Mouse (Mus musculus): Measurements from ENCODE around the gene Zfp541. TPM values are rescaled to one million over a fixed set of nuclear protein-coding genes. Genes with fewer than 3 reads are reported as not detected.
A peak's percentile ranks its signal among the peaks of the same experiment; 100 is the strongest.

Zfp541 gene
- not detected for polyA plus RNA-seq (2017; shearing (Covaris generic))

GRCm38 (mm10) chr7:16061219-16062098 lies at the start of gene Zfp541:
TSS of gene Zfp541 (plus strand) at chr7:16061814.
- ATAC-seq: no peak

DNA sequence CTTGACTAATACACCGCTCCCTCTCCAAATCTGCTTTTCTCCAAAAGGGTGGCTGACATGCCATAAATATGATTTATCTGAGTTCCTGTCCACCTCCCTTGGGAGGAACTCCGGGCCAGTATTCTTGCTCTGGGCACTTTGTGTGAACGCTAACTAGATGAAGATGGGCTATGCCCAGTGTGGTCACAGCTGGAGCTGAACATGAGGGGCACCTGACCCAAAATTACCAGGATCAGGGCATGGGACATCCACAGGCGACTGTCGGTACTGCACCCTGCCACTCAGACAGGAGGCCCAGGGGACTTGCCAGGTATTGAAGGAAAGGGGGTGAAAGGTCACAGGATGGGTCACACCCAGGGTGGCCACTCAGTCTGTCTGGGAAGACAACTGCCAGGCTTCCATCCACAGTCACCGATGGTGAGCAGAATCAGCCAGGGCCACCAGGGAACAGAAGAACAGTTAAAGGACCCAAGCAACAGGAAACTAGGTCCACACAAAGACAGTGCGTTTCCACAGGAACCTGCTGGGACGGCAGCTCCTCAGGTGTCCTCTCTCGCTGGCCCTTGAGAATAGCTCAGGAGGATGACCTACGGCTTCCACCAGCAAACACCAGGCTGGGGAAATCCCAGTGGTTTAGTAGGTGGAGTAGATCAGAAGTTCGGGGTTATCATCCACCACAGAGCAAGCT lies 48.9 kb upstream of the Zfp541 start:
- peak; percentile 56 for ATAC-seq

GRCm38 (mm10) chr7:16013722-16014275 lies 47.8 kb upstream of the Zfp541 start:
- ATAC-seq: no peak

- ATAC-seq: no peak
Observed at GRCm38 (mm10) chr7:16014521-16015175, 47.0 kb upstream of the Zfp541 start.

DNA sequence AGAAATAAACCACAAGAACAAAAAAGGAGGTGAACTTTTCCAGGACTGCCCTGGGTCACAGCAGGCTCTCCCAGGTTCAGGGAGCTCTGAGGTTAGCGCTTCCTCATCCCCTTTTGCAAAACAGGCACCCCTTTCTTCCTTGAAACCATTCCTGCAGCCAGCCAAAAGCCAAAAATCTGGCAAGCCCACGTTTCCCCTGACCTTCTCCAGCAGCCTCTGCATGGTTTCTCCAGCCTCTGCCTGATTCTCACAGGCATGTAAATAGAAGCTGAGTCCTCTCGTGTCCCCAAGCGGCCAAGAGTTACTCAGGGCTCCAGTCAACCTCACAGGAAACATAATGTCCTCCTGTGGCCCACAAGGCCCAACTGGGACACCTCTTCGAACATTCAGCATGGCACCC lies 46.2 kb upstream of the Zfp541 start:
- ATAC-seq: no peak

- ATAC-seq: peak; percentile 97
Observed at GRCm38 (mm10) chr7:16018016-16018810, 43.4 kb upstream of the Zfp541 start.

DNA sequence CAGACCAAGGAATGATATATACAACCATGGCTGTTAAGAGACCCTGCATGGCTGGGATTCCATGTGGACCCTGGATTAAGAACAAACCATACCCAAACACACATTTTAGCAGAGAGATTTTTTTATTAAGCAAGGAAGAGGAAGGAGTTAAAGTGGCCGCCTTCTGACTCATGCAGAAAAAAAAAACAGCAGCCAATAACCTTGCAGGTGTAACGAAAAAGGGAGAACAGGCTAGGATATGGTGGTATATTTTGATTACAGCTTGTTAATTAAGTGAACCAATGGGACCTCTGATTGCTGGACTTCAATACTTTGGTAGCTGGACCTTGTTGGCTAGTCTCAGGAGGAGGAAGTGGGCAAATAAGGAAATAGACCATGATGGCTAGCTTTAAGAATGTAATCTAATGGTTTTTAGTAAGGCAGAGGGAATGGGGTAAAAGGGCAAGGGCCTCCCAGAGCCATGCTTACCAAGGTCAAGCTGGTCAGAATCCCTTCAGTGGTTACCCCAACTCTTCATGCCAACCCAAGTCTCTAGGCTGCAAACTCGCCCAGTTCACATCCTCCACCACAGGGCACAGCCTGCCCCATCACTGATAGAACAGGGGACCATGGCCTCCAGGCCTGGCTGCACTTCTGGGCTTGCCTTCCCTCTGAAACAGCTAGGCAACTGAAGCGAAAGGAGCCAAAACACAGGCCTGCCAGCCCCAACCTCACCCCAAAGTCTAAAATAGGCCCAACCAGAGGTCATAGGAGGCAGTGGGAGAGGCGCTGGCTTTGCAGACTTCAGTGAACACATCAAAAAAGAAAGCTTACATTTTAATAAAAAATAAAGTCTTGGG lies 42.1 kb upstream of the Zfp541 start:
- no peak for ATAC-seq

DNA sequence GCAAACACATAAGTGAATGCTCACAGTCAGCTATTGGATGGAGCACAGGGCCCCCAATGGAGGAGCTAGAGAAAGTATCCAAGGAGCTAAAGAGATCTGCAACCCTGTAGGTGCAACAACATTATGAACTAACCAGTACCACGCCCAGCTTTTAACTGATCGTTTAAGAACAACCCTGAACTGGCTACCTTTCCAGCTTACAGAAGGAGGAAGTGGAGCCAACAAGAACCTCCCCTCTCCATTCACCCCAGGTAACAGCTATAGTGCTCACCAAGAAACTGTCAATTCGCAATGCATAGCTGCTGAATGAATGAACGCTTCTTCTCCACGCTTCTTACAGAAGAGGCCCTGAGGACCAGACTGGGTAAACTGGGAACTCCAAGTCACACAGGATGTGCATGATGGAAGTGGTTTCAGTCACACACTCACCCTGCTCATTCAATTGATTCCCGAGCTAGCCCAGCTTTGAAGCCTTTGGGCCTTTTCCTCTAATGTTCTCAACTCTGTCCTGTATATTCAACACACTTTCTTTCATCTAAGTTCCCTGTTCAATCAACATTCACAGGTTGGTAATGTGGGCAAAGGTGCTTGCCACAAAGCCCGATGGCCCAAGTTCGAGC lies 36.9 kb upstream of the Zfp541 start:
- ATAC-seq: no peak

- ATAC-seq: no peak
Observed at GRCm38 (mm10) chr7:16028102-16028927, 33.3 kb upstream of the Zfp541 start.

DNA sequence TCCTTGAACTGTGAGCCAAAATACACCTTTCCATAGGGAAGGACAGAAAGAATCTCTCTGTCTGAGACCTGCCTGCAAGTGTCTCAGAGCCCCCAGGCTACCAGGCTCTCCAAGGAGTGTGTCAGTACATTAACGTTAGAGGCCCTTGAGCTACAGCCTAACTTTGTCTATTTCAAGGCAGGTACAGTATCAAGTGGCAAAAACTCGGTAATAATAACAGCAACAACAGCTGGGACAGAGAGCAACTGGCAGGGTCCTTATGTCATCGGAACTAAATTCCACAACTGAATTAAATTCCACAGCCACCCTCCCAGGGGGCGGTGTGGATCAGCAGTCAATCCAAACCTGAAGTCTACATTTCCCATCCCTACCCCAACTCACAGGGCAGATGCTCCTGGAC lies 30.5 kb upstream of the Zfp541 start:
- no peak for ATAC-seq

GRCm38 (mm10) chr7:16033059-16033458 lies 28.6 kb upstream of the Zfp541 start:
- no peak for ATAC-seq

DNA sequence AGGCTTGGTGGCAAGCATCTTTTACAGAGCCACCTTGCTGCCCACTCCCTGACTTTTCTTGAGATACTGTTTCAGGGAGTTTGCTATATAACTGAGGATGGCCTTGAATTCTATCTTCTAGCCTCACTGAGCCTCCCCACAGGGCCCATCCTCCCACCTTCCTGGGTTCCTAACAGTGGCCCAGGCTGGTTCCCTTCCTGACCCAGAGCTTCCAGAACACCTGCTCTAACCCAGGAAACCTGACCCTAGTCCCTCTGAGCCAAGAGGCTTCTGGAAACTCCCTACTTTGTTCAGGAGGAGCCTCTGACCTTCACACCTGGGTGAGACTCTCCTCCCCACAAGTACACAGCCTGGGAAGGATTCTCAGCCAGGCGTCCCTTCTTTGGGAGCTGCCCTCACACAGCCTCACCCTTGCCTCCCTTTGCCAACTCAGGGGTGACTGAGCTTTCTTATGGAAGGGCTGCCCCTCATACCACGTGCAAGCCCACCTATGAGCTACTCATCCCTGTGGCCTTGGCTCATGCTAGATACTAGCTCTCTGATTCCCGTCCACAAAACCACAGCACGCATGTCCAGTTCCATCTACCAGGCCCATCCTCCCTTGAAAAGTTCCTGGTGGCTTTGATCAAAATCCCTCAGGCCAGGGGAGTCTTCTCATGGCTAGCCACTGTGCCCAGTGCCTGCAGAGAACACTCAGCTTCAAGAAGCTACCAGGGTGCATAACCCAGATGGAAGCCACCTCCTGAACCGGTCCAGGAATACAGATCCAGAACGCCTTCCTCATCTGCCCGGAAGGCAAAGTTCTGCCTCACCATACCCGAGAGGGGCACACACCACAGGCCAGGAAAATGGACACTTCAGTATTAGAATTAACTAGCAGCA lies 27.8 kb upstream of the Zfp541 start:
- no peak for ATAC-seq

DNA sequence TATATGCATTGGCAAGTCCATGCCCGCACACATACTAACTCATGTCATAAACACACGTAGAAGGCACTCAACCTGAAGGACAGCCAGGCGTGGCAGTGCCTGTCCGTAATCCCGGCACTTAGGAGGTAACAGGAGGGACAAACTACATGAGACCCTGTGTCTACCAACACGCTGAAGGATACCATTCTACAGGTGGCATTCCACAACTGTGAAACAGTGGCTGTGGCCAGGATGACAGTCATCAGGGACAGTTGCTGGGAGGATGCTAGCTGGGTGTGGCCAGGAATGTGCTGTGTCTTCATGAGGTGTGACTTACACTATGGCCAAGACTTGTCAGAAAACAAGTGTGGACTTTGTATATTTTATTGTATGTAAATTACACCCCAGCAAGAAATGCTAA lies 24.6 kb upstream of the Zfp541 start:
- no peak for ATAC-seq

DNA sequence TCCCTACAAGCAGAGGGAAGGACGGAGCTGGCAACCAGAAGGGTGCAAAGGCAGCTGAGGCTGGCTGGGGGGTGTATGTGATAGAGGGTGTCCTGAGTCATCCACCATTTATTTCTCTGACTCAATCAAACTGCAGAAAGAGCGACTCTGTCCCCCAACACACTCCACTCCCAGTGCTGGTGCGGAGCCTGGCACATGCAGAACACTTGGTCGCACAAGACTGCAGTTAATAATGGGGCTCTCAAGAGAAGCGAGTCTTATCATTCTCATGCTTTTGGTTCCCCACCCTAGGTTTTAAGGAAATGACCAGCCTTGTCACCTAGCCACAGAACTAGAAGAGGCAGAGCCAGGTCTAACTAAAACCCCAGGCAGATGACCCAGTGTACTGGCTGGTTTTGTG lies 22.3 kb upstream of the Zfp541 start:
- no peak for ATAC-seq

DNA sequence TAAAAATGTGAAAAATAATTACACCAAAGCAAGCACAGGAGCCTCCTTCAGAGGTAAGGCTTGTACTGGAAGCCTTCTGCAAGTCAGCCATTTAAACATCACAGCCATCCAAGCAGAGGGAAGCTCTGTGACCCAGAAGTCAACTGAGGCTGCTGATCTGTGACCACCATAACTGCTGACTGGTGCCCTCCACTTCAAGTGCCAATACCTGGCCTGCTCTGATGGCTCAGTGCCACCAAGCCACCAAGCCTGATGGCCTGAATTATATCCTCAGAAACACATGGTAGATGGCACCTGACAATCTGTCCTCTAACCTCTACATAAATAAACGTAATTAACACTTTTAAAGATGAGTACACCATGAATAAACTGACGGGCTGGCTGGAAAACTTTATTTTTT lies 20.4 kb upstream of the Zfp541 start:
- no peak for ATAC-seq

GRCm38 (mm10) chr7:16042850-16043775 lies 18.5 kb upstream of the Zfp541 start:
- ATAC-seq: no peak

DNA sequence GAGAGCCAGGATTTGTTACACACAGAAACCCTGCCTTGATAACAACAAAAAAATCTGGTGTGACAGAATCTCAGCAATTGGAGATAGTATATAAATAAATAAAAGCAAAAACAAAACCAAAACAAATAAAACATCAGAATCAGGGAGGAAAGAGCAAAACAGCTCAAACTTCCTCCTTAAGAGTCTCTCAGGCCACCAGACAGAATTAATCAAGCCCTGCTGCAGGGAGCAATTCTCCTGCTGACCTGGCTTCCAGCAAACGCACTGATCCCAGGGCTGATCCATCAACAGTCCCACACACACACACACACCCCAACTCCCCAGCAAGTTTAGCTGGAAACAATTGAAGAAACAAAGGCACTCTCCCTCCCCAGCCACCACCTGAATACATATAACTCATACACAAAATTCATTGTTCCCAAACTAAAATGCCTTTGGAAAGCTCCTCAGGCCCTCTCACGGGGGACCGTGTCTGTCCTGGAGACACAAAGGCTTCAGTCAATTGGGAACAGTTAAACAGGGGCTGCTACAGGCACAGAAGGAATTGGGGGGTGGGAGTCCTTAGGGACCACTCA lies 17.7 kb upstream of the Zfp541 start:
- ATAC-seq: no peak
